Mouse (Mus musculus): Measurements from ENCODE around the gene 1700017D01Rik.
"Not testable (repeated sequence)": the region's sequence is repeated elsewhere in the genome, so short reads cannot be mapped to it uniquely, and the experiment has no call there.

The 1700017D01Rik gene

GRCm38 (mm10) chr19:11130776-11131175 is at the start of gene 1700017D01Rik:
Gene 1700017D01Rik (minus strand): TSS chr19:11130876.
- DNase-seq (ENCODE audit: low spot score in 2 of 2): not testable (repeated sequence)

GRCm38 (mm10) chr19:11177464-11177863 is 46.8 kb upstream of the 1700017D01Rik start:
- no peak for DNase-seq (ENCODE audit: low spot score in 2 of 2)

- DNase-seq (ENCODE audit: low spot score in 2 of 2): peak; percentile 33 to 70
These were observed 34.5 kb upstream of the 1700017D01Rik start, which contains the start of gene 1700025F22Rik for GRCm38 (mm10) chr19:11165172-11165571. Gene 1700025F22Rik (minus strand): TSS chr19:11165320.

GRCm38 (mm10) chr19:11157890-11158289 is 27.2 kb upstream of the 1700017D01Rik start:
- DNase-seq (ENCODE audit: low spot score in 2 of 2): not testable (repeated sequence)

GRCm38 (mm10) chr19:11135336-11135735 is 4.7 kb upstream of the 1700017D01Rik start:
- no peak for DNase-seq (ENCODE audit: low spot score in 2 of 2)

- no peak for DNase-seq (ENCODE audit: low spot score in 2 of 2)
These were observed 4.2 kb upstream of the 1700017D01Rik start for GRCm38 (mm10) chr19:11134852-11135251.

- DNase-seq (ENCODE audit: low spot score in 2 of 2): no peak
These were observed 974 bp downstream of the 1700017D01Rik start for GRCm38 (mm10) chr19:11129702-11130101.

GRCm38 (mm10) chr19:11121016-11121420 is 9.7 kb downstream of the 1700017D01Rik start:
- not testable (repeated sequence) for DNase-seq (ENCODE audit: low spot score in 2 of 2)

- no peak for DNase-seq (ENCODE audit: low spot score in 2 of 2)
These were observed 11.3 kb downstream of the 1700017D01Rik start for GRCm38 (mm10) chr19:11119338-11119737.

GRCm38 (mm10) chr19:11107746-11108145 is 22.9 kb downstream of the 1700017D01Rik start:
- DNase-seq (ENCODE audit: low spot score in 2 of 2): no peak

- no peak for DNase-seq (ENCODE audit: low spot score in 2 of 2)
These were observed 28.8 kb downstream of the 1700017D01Rik start for GRCm38 (mm10) chr19:11101880-11102279.

- DNase-seq (ENCODE audit: low spot score in 2 of 2): no peak
These were observed 32.3 kb downstream of the 1700017D01Rik start for GRCm38 (mm10) chr19:11098401-11098800.

- DNase-seq (ENCODE audit: low spot score in 2 of 2): not testable (repeated sequence)
These were observed 38.5 kb downstream of the 1700017D01Rik start for GRCm38 (mm10) chr19:11092131-11092530.

GRCm38 (mm10) chr19:11080934-11081333 is 49.7 kb downstream of the 1700017D01Rik start, which contains the start of gene Ms4a8a:
Gene Ms4a8a (minus strand): TSS chr19:11081102.
- no peak for DNase-seq (ENCODE audit: low spot score in 2 of 2)

- DNase-seq (ENCODE audit: low spot score in 2 of 2): no peak
These were observed 60.3 kb downstream of the 1700017D01Rik start for GRCm38 (mm10) chr19:11070364-11070763.

- DNase-seq (ENCODE audit: low spot score in 2 of 2): no peak
These were observed 65.3 kb downstream of the 1700017D01Rik start for GRCm38 (mm10) chr19:11065202-11065875.

GRCm38 (mm10) chr19:11060900-11061299 is 69.8 kb downstream of the 1700017D01Rik start:
- no peak for DNase-seq (ENCODE audit: low spot score in 2 of 2)

- no peak for DNase-seq (ENCODE audit: low spot score in 2 of 2)
These were observed 70.7 kb downstream of the 1700017D01Rik start for GRCm38 (mm10) chr19:11059967-11060366.

- DNase-seq (ENCODE audit: low spot score in 2 of 2): not testable (repeated sequence)
These were observed 75.0 kb downstream of the 1700017D01Rik start for GRCm38 (mm10) chr19:11055700-11056099.

- DNase-seq (ENCODE audit: low spot score in 2 of 2): no peak
These were observed 77.4 kb downstream of the 1700017D01Rik start for GRCm38 (mm10) chr19:11053277-11053676.

- no peak for DNase-seq (ENCODE audit: low spot score in 2 of 2)
These were observed 77.8 kb downstream of the 1700017D01Rik start for GRCm38 (mm10) chr19:11052877-11053276.

- DNase-seq (ENCODE audit: low spot score in 2 of 2): no peak
These were observed 80.4 kb downstream of the 1700017D01Rik start for GRCm38 (mm10) chr19:11050286-11050685.

- no peak for DNase-seq (ENCODE audit: low spot score in 2 of 2)
These were observed 81.2 kb downstream of the 1700017D01Rik start for GRCm38 (mm10) chr19:11049426-11049825.
